Comparison of ENCODE assay signal across 12 mouse cellular contexts in genomic region chr15:97468732-97469683, GRCm38 (mm10).
DNase-seq lines count a peak whose midpoint lies in the region; ATAC-seq and TF ChIP-seq lines count a peak whose summit lies in the region.
"Had no signal": no experiment of that assay in that cellular context is flagged by ENCODE, and none has a peak within 500 bp of the region (broad histone marks: within the 10 kb centered on the region; RNA-seq: fewer than 3 reads in every experiment).

No protein-coding gene starts in this region.

- TF ChIP-seq CTCF in CH12.LX (conservative IDR thresholded peaks at IDR 0.05 in 1 of 2, IDR thresholded peaks at IDR 0.05 in 1 of 2; ENCODE audit: low read depth in 2 of 2, low read length in 2 of 2): no peak

- H3K4me2 ChIP-seq in heart, embryonic 16.5 days (ENCODE audit: low read depth, low read length): no peak overlapping the region
- no peak overlapping the region for H3K4me2 ChIP-seq in heart, embryonic 12.5 days
- H3K4me2 ChIP-seq in CH12.LX (ENCODE audit: insufficient read depth, low read depth, poor library complexity, severe bottlenecking): peak overlapping the region; percentile 48
- no peak overlapping the region for H3K4me2 ChIP-seq in neural tube, embryonic 15.5 days
- H3K4me2 ChIP-seq: embryonic facial prominence, embryonic 12.5 days had no signal

- H3K4me3 ChIP-seq in heart, embryonic 16.5 days (ENCODE audit: low read length): no peak overlapping the region
- no peak overlapping the region for H3K4me3 ChIP-seq in heart, embryonic 12.5 days
- peak overlapping the region; percentile 1 to 52 (median 9) for H3K4me3 ChIP-seq in CH12.LX (replicated peaks in 1 of 3; ENCODE audit: low read depth in 2 of 3, low read length in 2 of 3, poor library complexity in 1 of 3)
- peak overlapping the region; percentile 43 for H3K4me3 ChIP-seq in megakaryocyte, embryonic 14.5 days (replicated peaks)
- H3K4me3 ChIP-seq in neural tube, embryonic 15.5 days (replicated peaks): no peak overlapping the region
- H3K4me3 ChIP-seq: embryonic facial prominence, embryonic 12.5 days had no signal

- WGBS in heart, embryonic 16.5 days: 65% methylated on average over 23 of the region's 23 CpGs
- 67% methylated on average over 23 of the region's 23 CpGs for WGBS in heart, embryonic 12.5 days
- 66% methylated on average over 23 of the region's 23 CpGs for WGBS in neural tube, embryonic 15.5 days

- no peaks in the 10 kb centered on the region for H3K79me2 ChIP-seq in CH12.LX (replicated peaks; ENCODE audit: control insufficient read depth, extremely low read depth, insufficient read depth, poor library complexity, severe bottlenecking)

- no peaks in the 10 kb centered on the region; the same call in 1 of the 2 replicates for H3K4me1 ChIP-seq in heart, embryonic 16.5 days (ENCODE audit: control insufficient read depth, insufficient read depth, low read length)
- no peaks in the 10 kb centered on the region; the same call in 1 of the 2 replicates for H3K4me1 ChIP-seq in heart, embryonic 12.5 days (replicated peaks)
- H3K4me1 ChIP-seq in CH12.LX (ENCODE audit: control insufficient read depth in 1 of 2, insufficient read depth in 2 of 2): peaks cover 11 to 69% of the 10 kb centered on the region in 2 experiments
- H3K4me1 ChIP-seq in megakaryocyte, embryonic 14.5 days: peaks cover 15% of the 10 kb centered on the region
- H3K4me1 ChIP-seq in neural tube, embryonic 15.5 days: no peaks in the 10 kb centered on the region
- H3K4me1 ChIP-seq: embryonic facial prominence, embryonic 12.5 days had no signal

- peak; percentile 54 for TF ChIP-seq POLR2A in CH12.LX (IDR thresholded peaks at IDR 0.05; ENCODE audit: low read depth, low read length)

- H3K9ac ChIP-seq in heart, embryonic 16.5 days (ENCODE audit: low read length): no peak overlapping the region
- no peak overlapping the region for H3K9ac ChIP-seq in heart, embryonic 12.5 days
- peak overlapping the region; percentile 28; the same call in 1 of the 2 replicates for H3K9ac ChIP-seq in CH12.LX (ENCODE audit: insufficient read depth, low read depth)
- no peak overlapping the region for H3K9ac ChIP-seq in neural tube, embryonic 15.5 days (replicated peaks)
- H3K9ac ChIP-seq: embryonic facial prominence, embryonic 12.5 days had no signal

- H3K27ac ChIP-seq in heart, embryonic 16.5 days (ENCODE audit: low read length): peak overlapping the region; percentile 18; the same call in 1 of the 2 replicates
- H3K27ac ChIP-seq in heart, embryonic 12.5 days (ENCODE audit: poor library complexity, severe bottlenecking): no peak overlapping the region
- H3K27ac ChIP-seq in CH12.LX (ENCODE audit: insufficient read depth, low read depth): peak overlapping the region; percentile 56
- H3K27ac ChIP-seq in neural tube, embryonic 15.5 days (replicated peaks): no peak overlapping the region
- H3K27ac ChIP-seq: embryonic facial prominence, embryonic 12.5 days had no signal

- dilution Hi-C loops in CH12.LX (cut with MboI; ENCODE audit: extremely low pct_ligation_motif_present, extremely low pct_unique_long_range_greater_than_20kb, low sequenced_read_pairs): no loop called here

- peak; percentile 86 for DNase-seq in CH12.LX (ENCODE audit: extremely low read depth)
- DNase-seq in thymus, adult 18-20 months: peak; percentile 64 to 79
- DNase-seq in adrenal gland, postnatal 4 days (ENCODE audit: low spot score in 2 of 2): no peak
- DNase-seq in urinary bladder, adult 2 months (ENCODE audit: low spot score): no peak
- DNase-seq: kidney, adult 9 months; midbrain, embryonic 14.5 days; right cerebral cortex, postnatal 14 days had no signal

- TF ChIP-seq EP300 in CH12.LX (IDR thresholded peaks at IDR 0.05; ENCODE audit: low read length): no peak

- in situ Hi-C loops in CH12.LX (cut with MboI; ENCODE audit: low pct_ligation_motif_present, low pct_unique_long_range_greater_than_20kb, low sequenced_read_pairs): loop anchor here (10.0 to 25.0 kb wide), 2 partner anchors 214 to 368 kb away; partner anchors contain the start of gene Hdac7

- H3K27me3 ChIP-seq in heart, embryonic 16.5 days (ENCODE audit: control insufficient read depth, insufficient read depth, low read length): no peaks in the 10 kb centered on the region
- no peaks in the 10 kb centered on the region for H3K27me3 ChIP-seq in heart, embryonic 12.5 days (replicated peaks)
- H3K27me3 ChIP-seq in CH12.LX (replicated peaks): no peaks in the 10 kb centered on the region
- peaks cover 1% of the 10 kb centered on the region for H3K27me3 ChIP-seq in megakaryocyte, embryonic 14.5 days (replicated peaks)
- no peaks in the 10 kb centered on the region for H3K27me3 ChIP-seq in neural tube, embryonic 15.5 days (replicated peaks)
- H3K27me3 ChIP-seq: embryonic facial prominence, embryonic 12.5 days had no signal

- no peaks in the 10 kb centered on the region for H3K9me3 ChIP-seq in heart, embryonic 16.5 days (replicated peaks; ENCODE audit: control insufficient read depth, low read length)
- H3K9me3 ChIP-seq in heart, embryonic 12.5 days (replicated peaks): no peaks in the 10 kb centered on the region
- H3K9me3 ChIP-seq in CH12.LX (replicated peaks; ENCODE audit: low read length): no peaks in the 10 kb centered on the region
- peaks cover 18% of the 10 kb centered on the region for H3K9me3 ChIP-seq in megakaryocyte, embryonic 14.5 days
- H3K9me3 ChIP-seq in neural tube, embryonic 15.5 days (replicated peaks): no peaks in the 10 kb centered on the region
- H3K9me3 ChIP-seq: embryonic facial prominence, embryonic 12.5 days had no signal

- no peaks in the 10 kb centered on the region for H3K36me3 ChIP-seq in heart, embryonic 16.5 days (ENCODE audit: control insufficient read depth, insufficient read depth)
- no peaks in the 10 kb centered on the region for H3K36me3 ChIP-seq in heart, embryonic 12.5 days
- H3K36me3 ChIP-seq in CH12.LX (replicated peaks in 1 of 2; ENCODE audit: control insufficient read depth in 1 of 2, insufficient read depth in 1 of 2, low read length in 1 of 2): no peaks in the 10 kb centered on the region
- no peaks in the 10 kb centered on the region for H3K36me3 ChIP-seq in megakaryocyte, embryonic 14.5 days (replicated peaks; ENCODE audit: low read length)
- no peaks in the 10 kb centered on the region for H3K36me3 ChIP-seq in neural tube, embryonic 15.5 days
- H3K36me3 ChIP-seq: embryonic facial prominence, embryonic 12.5 days had no signal

- ATAC-seq in heart, embryonic 16.5 days (replicated peaks; ENCODE audit: extremely low read depth, insufficient read depth, low FRiP score): peak; percentile 37; the same call in 1 of the 2 replicates
- ATAC-seq in heart, embryonic 12.5 days (ENCODE audit: insufficient number of reproducible peaks, low FRiP score): no peak
- ATAC-seq in neural tube, embryonic 15.5 days (ENCODE audit: low FRiP score): no peak

- no peak for TF ChIP-seq RAD21 in CH12.LX (IDR thresholded peaks at IDR 0.05; ENCODE audit: low read depth, low read length)

TF ChIP-seq in CH12.LX, 34 proteins besides CTCF, POLR2A, EP300 and RAD21 (continues in another document):
- no peak for TF ChIP-seq NRF1 (IDR thresholded peaks at IDR 0.05; ENCODE audit: low read depth, low read length)
- 0 out of 2 replicates have a peak, but pooled peaks have one; percentile 2 for TF ChIP-seq ZMIZ1 (IDR thresholded peaks at IDR 0.05; ENCODE audit: low read depth, low read length)
- TF ChIP-seq SIN3A (IDR thresholded peaks at IDR 0.05; ENCODE audit: low read length): peak; percentile 44; the same call in 1 of the 2 replicates
- no peak for TF ChIP-seq ZNF384 (IDR thresholded peaks at IDR 0.05; ENCODE audit: low read depth, low read length)
- TF ChIP-seq POLR2AphosphoS2 (IDR thresholded peaks at IDR 0.05; ENCODE audit: low read depth, low read length): no peak
- no peak for TF ChIP-seq MEF2A (IDR thresholded peaks at IDR 0.05; ENCODE audit: borderline replicate concordance, low read depth, low read length)
- no peak for TF ChIP-seq CHD2 (IDR thresholded peaks at IDR 0.05; ENCODE audit: low read length)
- TF ChIP-seq MAZ (IDR thresholded peaks at IDR 0.05; ENCODE audit: low read depth, low read length): no peak
- TF ChIP-seq USF1 (IDR thresholded peaks at IDR 0.05; ENCODE audit: low read depth, low read length): no peak; the same call in 1 of the 2 replicates
- TF ChIP-seq CHD1 (IDR thresholded peaks at IDR 0.05; ENCODE audit: low read depth, low read length): peak; percentile 57; the same call in 1 of the 2 replicates
- TF ChIP-seq SMC3 (IDR thresholded peaks at IDR 0.05; ENCODE audit: low read depth, low read length): no peak
- no peak for TF ChIP-seq GABPA (IDR thresholded peaks at IDR 0.05; ENCODE audit: insufficient replicate concordance, low read depth, low read length)
- no peak for TF ChIP-seq ZC3H11A (IDR thresholded peaks at IDR 0.05; ENCODE audit: low read depth, low read length)
- no peak for TF ChIP-seq JUND (conservative IDR thresholded peaks at IDR 0.05; ENCODE audit: low read depth, low read length)
- no peak; the same call in 1 of the 2 replicates for TF ChIP-seq IRF4 (IDR thresholded peaks at IDR 0.05; ENCODE audit: low read depth, low read length)
- TF ChIP-seq BHLHE40 (IDR thresholded peaks at IDR 0.05; ENCODE audit: low read depth, low read length): no peak
- 0 out of 2 replicates have a peak, but pooled peaks have one; percentile 55 for TF ChIP-seq TBP (conservative IDR thresholded peaks at IDR 0.05; ENCODE audit: low read depth, low read length)
- TF ChIP-seq E2F4 (IDR thresholded peaks at IDR 0.05; ENCODE audit: insufficient replicate concordance, low read depth, low read length): no peak
- TF ChIP-seq MAFK (IDR thresholded peaks at IDR 0.05; ENCODE audit: insufficient replicate concordance, low read length): no peak
- no peak for TF ChIP-seq PAX5 (IDR thresholded peaks at IDR 0.05; ENCODE audit: low read length)
- TF ChIP-seq JUN (IDR thresholded peaks at IDR 0.05; ENCODE audit: insufficient read depth, low read depth, low read length): no peak
- no peak; the same call in 1 of the 2 replicates for TF ChIP-seq MYC (IDR thresholded peaks at IDR 0.05; ENCODE audit: low read depth, low read length)
- TF ChIP-seq RCOR1 (conservative IDR thresholded peaks at IDR 0.05; ENCODE audit: low read depth, low read length): no peak
- TF ChIP-seq ELF1 (IDR thresholded peaks at IDR 0.05; ENCODE audit: low read depth, low read length): no peak
- peak; percentile 74 for TF ChIP-seq MAX (IDR thresholded peaks at IDR 0.05; ENCODE audit: low read length)
- peak; percentile 33; the same call in 1 of the 2 replicates for TF ChIP-seq TCF12 (IDR thresholded peaks at IDR 0.05; ENCODE audit: low read depth, low read length)
- no peak for TF ChIP-seq ZKSCAN1 (IDR thresholded peaks at IDR 0.05; ENCODE audit: borderline replicate concordance, low read depth, low read length)
- peak; percentile 32 for TF ChIP-seq USF2 (conservative IDR thresholded peaks at IDR 0.05; ENCODE audit: low read depth, low read length)
- no peak for TF ChIP-seq NELFE (IDR thresholded peaks at IDR 0.05; ENCODE audit: low read depth, low read length)
- no peak for TF ChIP-seq HCFC1 (IDR thresholded peaks at IDR 0.05; ENCODE audit: low read depth, low read length)

Comparison
In these comparisons a context has a peak if more than half of its experiments do, and no peak if none do; other contexts are left out.
1. H3K27ac ChIP-seq: peak in heart, embryonic 16.5 days (single experiment) and CH12.LX (single experiment); none in heart, embryonic 12.5 days (single experiment) and neural tube, embryonic 15.5 days (single experiment).
2. H3K4me3 ChIP-seq: peak in CH12.LX (3 of 3) and megakaryocyte, embryonic 14.5 days (single experiment); none in heart, embryonic 16.5 days (single experiment), heart, embryonic 12.5 days (single experiment) and neural tube, embryonic 15.5 days (single experiment).
3. DNase-seq: peak in CH12.LX (single experiment) and thymus, adult 18-20 months (2 of 2); none in adrenal gland, postnatal 4 days (0 of 2) and urinary bladder, adult 2 months (single experiment).